Mouse (Mus musculus) midbrain, embryonic 10.5 days (tissue): ENCODE results near the gene Shisal2a. TPM values are rescaled to one million over a fixed set of nuclear protein-coding genes. Genes with fewer than 3 reads are reported as not detected.
A peak's percentile ranks its signal among the peaks of the same experiment; 100 is the strongest.

ENCODE experiments used
- DNase-seq: peaks from one replicate; pipeline ENCODE4 v3.0.0-alpha.2; 2017; ENCODE audit warnings: low spot score
- H3K27ac ChIP-seq: fragments of 300-500 bp; sonication (generic); replicated peaks from 2 replicates; pipeline ENCODE4 v1.5.1; 2016; ENCODE audit warnings: mild to moderate bottlenecking
- H3K27me3 ChIP-seq: fragments of 300-500 bp; sonication (generic); 2 replicates; pipeline ENCODE4 v1.6.1; 2016; ENCODE audit warnings: low read depth, mild to moderate bottlenecking; ENCODE audit not compliant: poor library complexity, severe bottlenecking
- H3K36me3 ChIP-seq: fragments of 300-500 bp; sonication (generic); 2 replicates; pipeline ENCODE4 v1.6.1; 2016; ENCODE audit warnings: mild to moderate bottlenecking, moderate library complexity
- H3K4me1 ChIP-seq: fragments of 300-500 bp; sonication (generic); 2 replicates; pipeline ENCODE4 v1.6.1; 2016
- H3K4me3 ChIP-seq: fragments of 300-500 bp; sonication (generic); 2 replicates; pipeline ENCODE4 v1.5.1; 2016; ENCODE audit warnings: mild to moderate bottlenecking, moderate library complexity
- H3K9me3 ChIP-seq: fragments of 300-500 bp; sonication (generic); replicated peaks from 2 replicates; pipeline ENCODE4 v1.6.1; 2016; ENCODE audit warnings: mild to moderate bottlenecking
- WGBS: fragments of 180-500 bp; shearing (Covaris S2); methylation state at CpG from one replicate; pipeline ENCODE4 v1.1.7; 2016; 5-methylcytosine and 5-hydroxymethylcytosine counted together
- polyA plus RNA-seq: library from polyadenylated mRNA; unstranded; fragments of >200 nt; fragmentation: Nextera tagmentation; extraction: Ambion mirVana; gene quantifications from 2 replicates; pipeline ENCODE4 v1.2.1, GENCODE M21; 2016

Shisal2a gene
- polyA plus RNA-seq, 1 experiment from 2014 or later: 2.2 TPM

- no peak for DNase-seq
- Histone ChIP-seq H3K4me1 (peaks cover 14% of the 10 kb centered on the region), H3K36me3 (peaks cover 24% of the 10 kb centered on the region), H3K27me3 (no peaks in the 10 kb centered on the region), H3K27ac (peak overlapping the region; percentile 93), H3K4me3 (peak overlapping the region; percentile 81), H3K9me3 (no peaks in the 10 kb centered on the region)
- WGBS: 41% methylated on average over 6 of the region's 6 CpGs
Measured at GRCm38 (mm10) chr4:108327071-108327579, 56.0 kb downstream of the Shisal2a start.

- no peaks in the 10 kb centered on the region for H3K36me3 ChIP-seq
- H3K4me1 ChIP-seq: peaks cover 10% of the 10 kb centered on the region
- DNase-seq: no peak
- H3K9me3 ChIP-seq: no peaks in the 10 kb centered on the region
- H3K27me3 ChIP-seq: no peaks in the 10 kb centered on the region
- no peak overlapping the region for H3K27ac ChIP-seq
- H3K4me3 ChIP-seq: no peak overlapping the region
- WGBS: 77% methylated on average over 5 of the region's 5 CpGs
Measured at GRCm38 (mm10) chr4:108323588-108323987, 59.6 kb downstream of the Shisal2a start.

GRCm38 (mm10) chr4:108320627-108321380, 62.3 kb downstream of the Shisal2a start:
- Histone ChIP-seq H3K27ac (no peak overlapping the region), H3K9me3 (no peaks in the 10 kb centered on the region), H3K36me3 (no peaks in the 10 kb centered on the region), H3K4me3 (no peak overlapping the region), H3K27me3 (no peaks in the 10 kb centered on the region), H3K4me1 (no peaks in the 10 kb centered on the region)
- 80% methylated on average over 7 of the region's 7 CpGs for WGBS
- DNase-seq: no peak

GRCm38 (mm10) chr4:108319747-108320146, 63.4 kb downstream of the Shisal2a start:
- no peaks in the 10 kb centered on the region for H3K9me3 ChIP-seq
- H3K36me3 ChIP-seq: no peaks in the 10 kb centered on the region
- no peaks in the 10 kb centered on the region for H3K27me3 ChIP-seq
- no peak overlapping the region for H3K4me3 ChIP-seq
- H3K27ac ChIP-seq: no peak overlapping the region
- WGBS: 71% methylated on average over 6 of the region's 6 CpGs
- no peaks in the 10 kb centered on the region for H3K4me1 ChIP-seq
- DNase-seq: no peak

GRCm38 (mm10) chr4:108318649-108319615, 64.2 kb downstream of the Shisal2a start:
- Histone ChIP-seq H3K27ac (no peak overlapping the region), H3K36me3 (no peaks in the 10 kb centered on the region), H3K4me3 (no peak overlapping the region), H3K9me3 (no peaks in the 10 kb centered on the region), H3K4me1 (no peaks in the 10 kb centered on the region), H3K27me3 (no peaks in the 10 kb centered on the region)
- DNase-seq: no peak
- 77% methylated on average over 8 of the region's 8 CpGs for WGBS

Other genes starting within 250 kb of the Shisal2a start
- gene Scp2, start 238.4 kb downstream of the Shisal2a start, polyA plus RNA-seq: 200 and 214 TPM in 2 replicates
- 16.4 and 18.3 TPM in 2 replicates for gene Echdc2, start 217.9 kb downstream of the Shisal2a start, polyA plus RNA-seq
- gene Zyg11a, start 165.3 kb downstream of the Shisal2a start, polyA plus RNA-seq: 0.05 TPM in 1 of 2 replicates, not detected in the other
- 13.2 and 18.5 TPM in 2 replicates for gene Zyg11b, start 82.3 kb downstream of the Shisal2a start, polyA plus RNA-seq
- 66.1 and 76.5 TPM in 2 replicates for gene Coa7, start 55.2 kb downstream of the Shisal2a start, polyA plus RNA-seq
- 52.1 and 52.8 TPM in 2 replicates for gene Gpx7, start 23.6 kb upstream of the Shisal2a start, polyA plus RNA-seq
- 72.7 and 80.9 TPM in 2 replicates for gene Tut4, start 76.1 kb upstream of the Shisal2a start, polyA plus RNA-seq
- gene Prpf38a, start 196.0 kb upstream of the Shisal2a start, polyA plus RNA-seq: 124 TPM in 2 replicates
- 20.5 and 24.9 TPM in 2 replicates for gene Orc1, start 196.1 kb upstream of the Shisal2a start, polyA plus RNA-seq
- gene Cc2d1b, start 236.6 kb upstream of the Shisal2a start, polyA plus RNA-seq: 20.9 and 21.3 TPM in 2 replicates